Mouse (Mus musculus): ENCODE measurements around the gene Prl8a6. TPM values are rescaled to one million over a fixed set of nuclear protein-coding genes. Genes with fewer than 3 reads are reported as not detected.

The Prl8a6 gene
- total RNA-seq (2012; rRNA removed): not detected in 2 replicates
- polyA plus RNA-seq (2012; ENCODE audit: insufficient read depth in 1 of 2, insufficient read length in 2 of 2, low read depth in 1 of 2, low replicate concordance in 2 of 2, missing spikeins in 1 of 2): not detected

DNA sequence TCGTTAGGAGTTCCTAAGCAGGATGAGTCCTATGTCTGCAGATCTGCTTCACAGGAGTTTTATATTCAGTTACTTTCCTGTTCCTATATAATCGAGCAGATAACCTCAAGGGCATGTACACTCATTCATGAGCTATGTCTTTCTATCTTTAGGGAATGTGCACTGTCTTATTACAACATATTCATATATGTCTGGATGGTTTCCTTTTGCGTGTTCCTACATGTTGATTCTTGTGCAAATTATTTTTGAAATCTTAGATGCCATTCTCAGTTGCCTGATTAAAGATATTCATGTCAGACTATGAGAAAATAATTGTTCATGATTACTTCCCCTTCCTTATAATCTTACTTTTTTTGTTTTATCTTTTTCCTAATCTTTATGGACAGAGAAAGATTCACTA, at the start of gene Prl8a6:
TSS of gene Prl8a6 (minus strand) at position 101 of the 400 bp plus-strand sequence.
- H3K36me3 ChIP-seq (ENCODE audit: control insufficient read depth in 1 of 2, insufficient read depth in 2 of 2, low read length in 2 of 2): no peaks in the 10 kb centered on the region
- DNase-seq (ENCODE audit: low read depth, low spot score): no peak
- H3K9ac ChIP-seq (ENCODE audit: control insufficient read depth, low read depth, low read length, poor library complexity, severe bottlenecking): no peak within 1 kb of the TSS
- no peaks in the 10 kb centered on the region for H3K79me2 ChIP-seq (ENCODE audit: control insufficient read depth, insufficient read depth, low read length, poor library complexity)
- no peaks in the 10 kb centered on the region for H3K9me3 ChIP-seq (replicated peaks; ENCODE audit: insufficient read depth, low read length)
- no peak for TF ChIP-seq POLR2A (IDR thresholded peaks at IDR 0.05; ENCODE audit: control insufficient read depth in 1 of 2, insufficient read depth in 1 of 2, low read depth in 1 of 2, low read length in 2 of 2, poor library complexity in 1 of 2)
- TF ChIP-seq MXI1 (IDR thresholded peaks at IDR 0.05; ENCODE audit: low read depth, low read length): no peak
- no peak for TF ChIP-seq TBP (IDR thresholded peaks at IDR 0.05; ENCODE audit: low read depth, low read length)
- no peak for TF ChIP-seq USF2 (IDR thresholded peaks at IDR 0.05; ENCODE audit: borderline replicate concordance in 1 of 2, insufficient read depth in 1 of 2, low read depth in 1 of 2, low read length in 2 of 2)
- no peak for TF ChIP-seq HCFC1 (IDR thresholded peaks at IDR 0.05; ENCODE audit: low read depth, low read length)
- TF ChIP-seq BHLHE40 (IDR thresholded peaks at IDR 0.05; ENCODE audit: borderline replicate concordance, low read depth, low read length): no peak
- TF ChIP-seq MAX (IDR thresholded peaks at IDR 0.05; ENCODE audit: low read length): no peak
- no peak for TF ChIP-seq MAFK (IDR thresholded peaks at IDR 0.05; ENCODE audit: borderline replicate concordance, low read depth, low read length)
- no peak for TF ChIP-seq CHD2 (IDR thresholded peaks at IDR 0.05; ENCODE audit: low read length)
- TF ChIP-seq ELF1 (IDR thresholded peaks at IDR 0.05; ENCODE audit: low read depth, low read length): no peak
- no peak for TF ChIP-seq KAT2A (conservative IDR thresholded peaks at IDR 0.05; ENCODE audit: low read depth, low read length)
- TF ChIP-seq ZKSCAN1 (IDR thresholded peaks at IDR 0.05; ENCODE audit: low read depth, low read length): no peak
- H3K27me3 ChIP-seq (ENCODE audit: control insufficient read depth in 1 of 2, insufficient read depth in 2 of 2, low read length in 2 of 2): no peaks in the 10 kb centered on the region
- H3K4me3 ChIP-seq (ENCODE audit: control insufficient read depth in 1 of 2, insufficient read depth in 1 of 2, low read depth in 2 of 2, low read length in 2 of 2): no peak within 1 kb of the TSS
- H3K27ac ChIP-seq (ENCODE audit: control insufficient read depth, low read depth, low read length): no peak within 1 kb of the TSS
- H3K4me1 ChIP-seq (ENCODE audit: control insufficient read depth in 1 of 2, insufficient read depth in 2 of 2, low read length in 2 of 2): no peaks in the 10 kb centered on the region

DNA sequence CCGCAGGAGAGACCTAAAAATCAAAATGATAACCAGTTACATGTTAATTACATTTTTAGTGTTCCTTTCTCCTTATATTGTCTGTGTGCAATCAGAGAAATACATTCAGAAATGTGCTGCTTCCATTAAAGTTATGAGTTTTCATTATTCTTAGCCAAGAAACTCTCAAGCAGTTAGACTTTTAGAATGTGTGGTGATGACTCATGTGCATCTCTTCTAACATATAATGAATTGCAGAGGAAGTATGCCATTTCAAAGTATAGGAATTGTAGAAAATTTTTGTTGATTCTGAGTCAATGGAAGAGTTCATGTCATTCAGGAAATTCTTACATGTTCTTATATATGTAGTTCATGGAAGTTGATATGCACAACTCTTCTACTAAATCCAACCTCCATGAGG, 5.3 kb downstream of the Prl8a6 start:
- TF ChIP-seq MAFK (IDR thresholded peaks at IDR 0.05; ENCODE audit: borderline replicate concordance, low read depth, low read length) (no peak), UBTF (IDR thresholded peaks at IDR 0.05; ENCODE audit: borderline replicate concordance, insufficient read depth, low read depth, low read length) (no peak), ZC3H11A (IDR thresholded peaks at IDR 0.05; ENCODE audit: low read depth, low read length) (no peak), USF1 (IDR thresholded peaks at IDR 0.05; ENCODE audit: low read depth, low read length) (no peak)
- Histone ChIP-seq H3K4me1 (ENCODE audit: control insufficient read depth in 1 of 2, insufficient read depth in 2 of 2, low read length in 2 of 2) (no peaks in the 10 kb centered on the region), H3K9ac (ENCODE audit: control insufficient read depth, low read depth, low read length, poor library complexity, severe bottlenecking) (no peak overlapping the region), H3K9me3 (replicated peaks; ENCODE audit: insufficient read depth, low read length) (no peaks in the 10 kb centered on the region), H3K36me3 (ENCODE audit: control insufficient read depth in 1 of 2, insufficient read depth in 2 of 2, low read length in 2 of 2) (no peaks in the 10 kb centered on the region), H3K27ac (ENCODE audit: control insufficient read depth, low read depth, low read length) (no peak overlapping the region), H3K79me2 (ENCODE audit: control insufficient read depth, insufficient read depth, low read length, poor library complexity) (no peaks in the 10 kb centered on the region), H3K27me3 (ENCODE audit: control insufficient read depth in 1 of 2, insufficient read depth in 2 of 2, low read length in 2 of 2) (no peaks in the 10 kb centered on the region), H3K4me3 (ENCODE audit: control insufficient read depth in 1 of 2, insufficient read depth in 1 of 2, low read depth in 2 of 2, low read length in 2 of 2) (no peak overlapping the region)
- no peak for DNase-seq (ENCODE audit: low read depth, low spot score)
